15 mouse cellular contexts compared by ENCODE assay signal in the genomic region with DNA sequence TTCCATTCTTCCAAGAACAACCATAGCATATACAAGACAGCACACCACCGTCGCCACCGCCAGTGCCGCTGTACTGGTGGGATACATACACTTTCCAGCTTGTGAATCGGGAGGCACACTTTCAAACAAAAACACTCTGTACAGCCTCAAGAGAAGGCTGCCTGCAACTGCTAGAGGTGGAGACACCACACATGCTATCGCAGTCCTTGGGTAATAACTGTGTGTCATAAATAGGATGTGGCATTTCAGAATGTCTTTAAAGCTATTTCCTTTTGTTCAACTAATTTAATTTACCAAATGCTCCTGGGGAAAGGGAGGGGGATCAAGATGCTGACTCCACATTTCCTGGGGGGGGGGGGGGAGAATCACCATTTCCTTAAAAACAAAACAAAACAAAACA. TPM values are rescaled to one million over a fixed set of nuclear protein-coding genes. Genes with fewer than 3 reads are reported as not detected.
A peak's percentile ranks its signal among the peaks of the same experiment; 100 is the strongest.
DNase-seq lines count a peak whose midpoint lies in the region; ATAC-seq and TF ChIP-seq lines count a peak whose summit lies in the region.
"Had no signal": no experiment of that assay in that cellular context is flagged by ENCODE, and none has a peak within 500 bp of the region (broad histone marks: within the 10 kb centered on the region; RNA-seq: fewer than 3 reads in every experiment).

No protein-coding gene starts in this region.

- no peak for DNase-seq in heart, postnatal 10 days
- no peak for DNase-seq in liver, adult 2 months (ENCODE audit: extremely low read depth, low read depth, low spot score)
- no peak for DNase-seq in liver, embryonic 11.5 days (ENCODE audit: low spot score)
- DNase-seq in thymus, adult 2 months, result no peak
- DNase-seq: cerebellum, adult 2 months; layer of hippocampus, adult 9-11 months; liver, embryonic 13.5 days had no signal

- no peak overlapping the region for H3K27ac ChIP-seq in heart, embryonic 15.5 days
- H3K27ac ChIP-seq in liver, adult 2 months (replicated peaks; ENCODE audit: insufficient read depth, low read depth, low read length), result peak overlapping the region; percentile 18; the same call in 1 of the 2 replicates
- H3K27ac ChIP-seq in liver, embryonic 11.5 days (ENCODE audit: low read depth, low read length), result no peak overlapping the region
- H3K27ac ChIP-seq in limb, embryonic 15.5 days, result no peak overlapping the region
- no peak overlapping the region for H3K27ac ChIP-seq in thymus, adult 2 months (ENCODE audit: control insufficient read depth, insufficient read depth, low read length)
- H3K27ac ChIP-seq: liver, embryonic 13.5 days; macrophage; midbrain, embryonic 13.5 days had no signal

- peaks cover 18% of the 10 kb centered on the region for H3K4me1 ChIP-seq in heart, embryonic 15.5 days (replicated peaks)
- no peaks in the 10 kb centered on the region for H3K4me1 ChIP-seq in liver, adult 2 months (ENCODE audit: control insufficient read depth, insufficient read depth, low read length)
- H3K4me1 ChIP-seq in liver, embryonic 11.5 days (replicated peaks; ENCODE audit: control insufficient read depth, insufficient read depth, low read length), result no peaks in the 10 kb centered on the region
- peaks cover 9% of the 10 kb centered on the region for H3K4me1 ChIP-seq in limb, embryonic 15.5 days
- peaks cover 2% of the 10 kb centered on the region; the same call in 1 of the 2 replicates for H3K4me1 ChIP-seq in thymus, adult 2 months (replicated peaks; ENCODE audit: control insufficient read depth, insufficient read depth, low read length)

- WGBS in heart, embryonic 15.5 days, result 78% methylated on average over 6 of the region's 6 CpGs
- 81% methylated on average over 6 of the region's 6 CpGs for WGBS in liver, adult 2 months
- 82% methylated on average over 6 of the region's 6 CpGs for WGBS in liver, embryonic 11.5 days
- 54% methylated on average over 6 of the region's 6 CpGs for WGBS in limb, embryonic 15.5 days
- 69% methylated on average over 6 of the region's 6 CpGs for WGBS in thymus, adult 2 months

- no peak for ATAC-seq in heart, embryonic 15.5 days (replicated peaks; ENCODE audit: insufficient number of reproducible peaks, insufficient read depth, low FRiP score, low read depth)
- no peak for ATAC-seq in liver, embryonic 11.5 days (replicated peaks; ENCODE audit: low FRiP score)
- 0 out of 2 replicates have a peak, but pooled peaks have one; percentile 36 for ATAC-seq in common myeloid progenitor, adult 5-6 weeks (replicated peaks; ENCODE audit: low read depth, poor library complexity, severe bottlenecking)
- no peak for ATAC-seq in limb, embryonic 15.5 days (ENCODE audit: insufficient number of reproducible peaks, low FRiP score, low TSS enrichment, low read depth)
- ATAC-seq: midbrain, embryonic 13.5 days had no signal

- H3K27me3 ChIP-seq in heart, embryonic 15.5 days, result no peaks in the 10 kb centered on the region
- no peaks in the 10 kb centered on the region for H3K27me3 ChIP-seq in liver, adult 2 months (ENCODE audit: control insufficient read depth, insufficient read depth, low read length)
- H3K27me3 ChIP-seq in liver, embryonic 11.5 days (replicated peaks; ENCODE audit: control insufficient read depth, insufficient read depth, low read length), result no peaks in the 10 kb centered on the region
- H3K27me3 ChIP-seq in limb, embryonic 15.5 days, result no peaks in the 10 kb centered on the region
- H3K27me3 ChIP-seq in thymus, adult 2 months (ENCODE audit: control insufficient read depth, insufficient read depth, low read length), result no peaks in the 10 kb centered on the region
- H3K27me3 ChIP-seq: liver, embryonic 13.5 days; midbrain, embryonic 13.5 days had no signal

- intact Hi-C loops in heart, postnatal 10 days (cut with DNase I), result no loop called here

- TF ChIP-seq CTCF in liver, adult 2 months (IDR thresholded peaks at IDR 0.05; ENCODE audit: low read depth, low read length), result no peak
- no peak for TF ChIP-seq CTCF in thymus, adult 2 months (IDR thresholded peaks at IDR 0.05; ENCODE audit: borderline replicate concordance, control insufficient read depth, extremely low read depth, insufficient read depth, low read length, poor library complexity)

- H3K4me3 ChIP-seq in heart, embryonic 15.5 days, result no peak overlapping the region
- H3K4me3 ChIP-seq in liver, adult 2 months (ENCODE audit: insufficient read depth, low read depth, low read length), result no peak overlapping the region
- no peak overlapping the region for H3K4me3 ChIP-seq in liver, embryonic 11.5 days (ENCODE audit: low read depth, low read length)
- H3K4me3 ChIP-seq in limb, embryonic 15.5 days, result no peak overlapping the region
- H3K4me3 ChIP-seq in thymus, adult 2 months (ENCODE audit: control insufficient read depth, insufficient read depth, low read length), result no peak overlapping the region
- H3K4me3 ChIP-seq: liver, embryonic 13.5 days; midbrain, embryonic 13.5 days had no signal

- no peak for TF ChIP-seq POLR2A in liver, adult 2 months (IDR thresholded peaks at IDR 0.05; ENCODE audit: extremely low read depth, insufficient read depth, low read length)
- no peak for TF ChIP-seq POLR2A in thymus, adult 2 months (IDR thresholded peaks at IDR 0.05; ENCODE audit: control insufficient read depth, extremely low read depth, insufficient read depth, low read length, poor library complexity)

- H3K4me2 ChIP-seq in heart, embryonic 15.5 days, result peak overlapping the region; percentile 44; the same call in 1 of the 2 replicates
- no peak overlapping the region for H3K4me2 ChIP-seq in liver, embryonic 11.5 days
- 0 out of 2 replicates have a peak overlapping the region, but pooled peaks have one; percentile 21 for H3K4me2 ChIP-seq in limb, embryonic 15.5 days
- H3K4me2 ChIP-seq: liver, embryonic 13.5 days had no signal

- H3K9me3 ChIP-seq in heart, embryonic 15.5 days (replicated peaks), result no peaks in the 10 kb centered on the region
- H3K9me3 ChIP-seq in liver, embryonic 11.5 days (ENCODE audit: control insufficient read depth, low read length), result no peaks in the 10 kb centered on the region
- H3K9me3 ChIP-seq in limb, embryonic 15.5 days, result no peaks in the 10 kb centered on the region
- H3K9me3 ChIP-seq: G1E; liver, embryonic 13.5 days; midbrain, embryonic 13.5 days had no signal

- H3K79me2 ChIP-seq in liver, adult 2 months (ENCODE audit: control insufficient read depth, insufficient read depth, low read length), result no peaks in the 10 kb centered on the region

- no peak overlapping the region for H3K9ac ChIP-seq in heart, embryonic 15.5 days
- no peak overlapping the region for H3K9ac ChIP-seq in liver, adult 2 months (ENCODE audit: low read depth, low read length)
- H3K9ac ChIP-seq in liver, embryonic 11.5 days (ENCODE audit: low read depth, low read length), result no peak overlapping the region
- H3K9ac ChIP-seq in limb, embryonic 15.5 days, result no peak overlapping the region
- H3K9ac ChIP-seq: liver, embryonic 13.5 days had no signal

- H3K36me3 ChIP-seq in heart, embryonic 15.5 days, result no peaks in the 10 kb centered on the region
- no peaks in the 10 kb centered on the region for H3K36me3 ChIP-seq in liver, adult 2 months (ENCODE audit: control insufficient read depth, insufficient read depth, low read length)
- no peaks in the 10 kb centered on the region for H3K36me3 ChIP-seq in liver, embryonic 11.5 days (ENCODE audit: control insufficient read depth, insufficient read depth, low read length)
- no peaks in the 10 kb centered on the region for H3K36me3 ChIP-seq in limb, embryonic 15.5 days
- H3K36me3 ChIP-seq in thymus, adult 2 months (ENCODE audit: control insufficient read depth, insufficient read depth, low read length), result no peaks in the 10 kb centered on the region
- H3K36me3 ChIP-seq: G1E; liver, embryonic 13.5 days; midbrain, embryonic 13.5 days had no signal

RNA-seq across cellular contexts. Expression of gene Iqch, which starts 34.0 kb away (rescaled TPM):
- 0.04 and 0.09 TPM in 2 replicates for polyA plus RNA-seq in heart, embryonic 15.5 days (2015; fragmentation: Nextera tagmentation; extraction: Ambion mirVana)
- total RNA-seq in heart, postnatal 10 days (2021), result not detected
- 0.13 and 0.28 TPM in 2 replicates for total RNA-seq in liver, adult 2 months (2014; rRNA removed)
- 0.02 and 0.06 TPM in 2 replicates for polyA plus RNA-seq in liver, adult 2 months (2012; rRNA removed)
- polyA plus RNA-seq in liver, embryonic 11.5 days (2014; fragmentation: Nextera tagmentation; extraction: Ambion mirVana), result 0.05 TPM in 1 of 2 replicates, not detected in the other
- total RNA-seq in common myeloid progenitor, adult 5-6 weeks (2017), result 0.09 TPM in 1 of 2 replicates, not detected in the other
- polyA plus RNA-seq in limb, embryonic 15.5 days (2015; fragmentation: Nextera tagmentation; extraction: Ambion mirVana), result 0.06 and 0.13 TPM in 2 replicates
- 0.08 and 0.16 TPM in 2 replicates for polyA plus RNA-seq in thymus, adult 2 months (2012; rRNA removed)
- total RNA-seq: heart, adult 18-20 months had no signal
- polyA plus RNA-seq: adrenal gland, adult 2 months; cerebellum, adult 2 months; G1E; liver, embryonic 13.5 days; macrophage had no signal

RNA-seq across cellular contexts. Expression of gene Aagab, which starts 34.1 kb away (rescaled TPM):
- polyA plus RNA-seq in heart, embryonic 15.5 days (2015; fragmentation: Nextera tagmentation; extraction: Ambion mirVana), result 24.7 and 25.3 TPM in 2 replicates
- total RNA-seq in heart, postnatal 10 days (2021), result 10 to 100 TPM; 20.6 to 24.8 TPM
- total RNA-seq in liver, adult 2 months (2014; rRNA removed), result 14.4 and 14.9 TPM in 2 replicates
- polyA plus RNA-seq in liver, adult 2 months (2012; rRNA removed), result 10.6 and 11.9 TPM in 2 replicates
- 27.7 and 32.4 TPM in 2 replicates for polyA plus RNA-seq in liver, embryonic 11.5 days (2014; fragmentation: Nextera tagmentation; extraction: Ambion mirVana)
- 30.7 and 44.4 TPM in 2 replicates for total RNA-seq in common myeloid progenitor, adult 5-6 weeks (2017)
- polyA plus RNA-seq in limb, embryonic 15.5 days (2015; fragmentation: Nextera tagmentation; extraction: Ambion mirVana), result 25.7 and 30.5 TPM in 2 replicates
- polyA plus RNA-seq in thymus, adult 2 months (2012; rRNA removed), result 39.5 and 46.5 TPM in 2 replicates
